Mouse (Mus musculus) heart, postnatal 0 days (tissue): ENCODE results near the gene Olfr1058.
"Not testable (repeated sequence)": the region's sequence is repeated elsewhere in the genome, so short reads cannot be mapped to it uniquely, and the experiment has no call there.

Experiments
- CTCF ChIP-seq: IDR thresholded peaks from 2 replicates; pipeline ENCODE4 v1.5.1; 2016; ENCODE audit warnings: antibody characterized with exemption, control low read depth, low read depth
- EP300 ChIP-seq: IDR thresholded peaks from 2 replicates; pipeline ENCODE4 v1.6.1; 2016; ENCODE audit warnings: antibody characterized with exemption, low read depth

DNA sequence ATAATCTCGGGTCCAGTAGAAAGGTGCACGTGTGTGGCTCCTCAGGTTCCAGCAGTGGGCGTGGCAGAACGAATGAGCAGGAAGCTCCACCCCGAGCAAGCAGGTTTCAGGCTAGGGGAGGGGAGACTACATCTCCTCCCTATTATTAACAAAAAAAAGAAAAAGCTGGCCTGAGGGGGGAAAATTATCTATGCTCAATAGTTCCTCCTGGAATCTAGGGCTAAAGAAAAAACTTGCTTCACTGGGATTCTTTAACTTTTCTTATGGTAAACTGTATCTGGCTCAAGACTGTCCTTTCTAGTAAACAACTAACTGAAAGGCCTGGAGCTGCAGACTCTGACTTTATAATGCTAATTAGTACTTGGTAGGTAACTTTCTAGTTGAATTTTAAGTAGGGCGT lies 22.0 kb downstream of the Olfr1058 start:
- TF ChIP-seq CTCF, EP300: not testable (repeated sequence)
